Mouse (Mus musculus): ENCODE measurements around the gene Cma2. TPM values are rescaled to one million over a fixed set of nuclear protein-coding genes. Genes with fewer than 3 reads are reported as not detected.
"Not testable (repeated sequence)": the region's sequence is repeated elsewhere in the genome, so short reads cannot be mapped to it uniquely, and the experiment has no call there.

Cma2 gene
- polyA plus RNA-seq, 1 experiment from 2014 or later, result not detected

- no peak for ATAC-seq (ENCODE audit: low FRiP score, low TSS enrichment)
Measured at GRCm38 (mm10) chr14:55940070-55940800, 10.5 kb upstream of the Cma2 start.

GRCm38 (mm10) chr14:55943601-55944000 lies 7.2 kb upstream of the Cma2 start:
- WGBS, result 82% methylated on average over 11 of the region's 11 CpGs
- no peak overlapping the region for H3K4me2 ChIP-seq (replicated peaks; ENCODE audit: low read depth, low read length)
- H3K9me3 ChIP-seq (ENCODE audit: control insufficient read depth, low read length), result no peaks in the 10 kb centered on the region
- no peaks in the 10 kb centered on the region for H3K4me1 ChIP-seq (ENCODE audit: control insufficient read depth, insufficient read depth, low read length)
- H3K4me3 ChIP-seq (ENCODE audit: low read length), result no peak overlapping the region
- H3K9ac ChIP-seq (ENCODE audit: low read depth, low read length), result no peak overlapping the region
- ATAC-seq (ENCODE audit: low FRiP score, low TSS enrichment), result no peak
- H3K27ac ChIP-seq (ENCODE audit: low read depth, low read length), result no peak overlapping the region
- H3K27me3 ChIP-seq (ENCODE audit: control insufficient read depth, insufficient read depth, low read length), result no peaks in the 10 kb centered on the region
- H3K36me3 ChIP-seq (ENCODE audit: control insufficient read depth, insufficient read depth, low read length), result no peaks in the 10 kb centered on the region

More at GRCm38 (mm10) chr14:55940070-55940800, 10.5 kb upstream of the Cma2 start:
- Histone ChIP-seq H3K9ac (ENCODE audit: low read depth, low read length) (no peak overlapping the region), H3K27ac (ENCODE audit: low read depth, low read length) (no peak overlapping the region), H3K4me2 (replicated peaks; ENCODE audit: low read depth, low read length) (no peak overlapping the region), H3K27me3 (ENCODE audit: control insufficient read depth, insufficient read depth, low read length) (no peaks in the 10 kb centered on the region), H3K36me3 (ENCODE audit: control insufficient read depth, insufficient read depth, low read length) (no peaks in the 10 kb centered on the region), H3K4me3 (ENCODE audit: low read length) (no peak overlapping the region), H3K9me3 (ENCODE audit: control insufficient read depth, low read length) (no peaks in the 10 kb centered on the region), H3K4me1 (ENCODE audit: control insufficient read depth, insufficient read depth, low read length) (no peaks in the 10 kb centered on the region)
- 16% methylated on average over 7 of the region's 7 CpGs for WGBS

GRCm38 (mm10) chr14:55944575-55944974 lies 6.2 kb upstream of the Cma2 start, which contains the start of gene Cma1:
Gene Cma1, minus strand, starts transcription at chr14:55944675.
- WGBS, result 76% methylated on average over 4 of the region's 4 CpGs
- no peaks in the 10 kb centered on the region for H3K9me3 ChIP-seq (ENCODE audit: control insufficient read depth, low read length)

GRCm38 (mm10) chr14:55946269-55946969 lies 4.4 kb upstream of the Cma2 start:
- 52% methylated on average over 2 of the region's 2 CpGs for WGBS
- H3K4me3 ChIP-seq (ENCODE audit: low read length), result no peak overlapping the region
- H3K9me3 ChIP-seq (ENCODE audit: control insufficient read depth, low read length), result no peaks in the 10 kb centered on the region
- no peak overlapping the region for H3K27ac ChIP-seq (ENCODE audit: low read depth, low read length)
- H3K4me2 ChIP-seq (replicated peaks; ENCODE audit: low read depth, low read length), result no peak overlapping the region
- no peaks in the 10 kb centered on the region for H3K4me1 ChIP-seq (ENCODE audit: control insufficient read depth, insufficient read depth, low read length)
- H3K27me3 ChIP-seq (ENCODE audit: control insufficient read depth, insufficient read depth, low read length), result no peaks in the 10 kb centered on the region
- H3K36me3 ChIP-seq (ENCODE audit: control insufficient read depth, insufficient read depth, low read length), result no peaks in the 10 kb centered on the region
- ATAC-seq (ENCODE audit: low FRiP score, low TSS enrichment), result no peak
- H3K9ac ChIP-seq (ENCODE audit: low read depth, low read length), result no peak overlapping the region

More at GRCm38 (mm10) chr14:55944575-55944974, 6.2 kb upstream of the Cma2 start, which contains the start of gene Cma1:
- no peaks in the 10 kb centered on the region for H3K36me3 ChIP-seq (ENCODE audit: control insufficient read depth, insufficient read depth, low read length)
- H3K4me1 ChIP-seq (ENCODE audit: control insufficient read depth, insufficient read depth, low read length), result no peaks in the 10 kb centered on the region
- H3K9ac ChIP-seq (ENCODE audit: low read depth, low read length), result no peak within 1 kb of the TSS
- H3K27ac ChIP-seq (ENCODE audit: low read depth, low read length), result no peak within 1 kb of the TSS
- no peak within 1 kb of the TSS for H3K4me2 ChIP-seq (replicated peaks; ENCODE audit: low read depth, low read length)
- no peaks in the 10 kb centered on the region for H3K27me3 ChIP-seq (ENCODE audit: control insufficient read depth, insufficient read depth, low read length)
- ATAC-seq (ENCODE audit: low FRiP score, low TSS enrichment), result no peak
- no peak within 1 kb of the TSS for H3K4me3 ChIP-seq (ENCODE audit: low read length)

GRCm38 (mm10) chr14:55963263-55963662 lies 12.5 kb downstream of the Cma2 start:
- 13% methylated on average over 1 of the region's 1 CpGs for WGBS
- Histone ChIP-seq H3K4me1 (ENCODE audit: control insufficient read depth, insufficient read depth, low read length) (no peaks in the 10 kb centered on the region), H3K9me3 (ENCODE audit: control insufficient read depth, low read length) (no peaks in the 10 kb centered on the region), H3K36me3 (ENCODE audit: control insufficient read depth, insufficient read depth, low read length) (no peaks in the 10 kb centered on the region), H3K4me3 (ENCODE audit: low read length) (no peak overlapping the region), H3K9ac (ENCODE audit: low read depth, low read length) (no peak overlapping the region), H3K27ac (ENCODE audit: low read depth, low read length) (no peak overlapping the region), H3K27me3 (ENCODE audit: control insufficient read depth, insufficient read depth, low read length) (no peaks in the 10 kb centered on the region), H3K4me2 (replicated peaks; ENCODE audit: low read depth, low read length) (no peak overlapping the region)
- ATAC-seq (ENCODE audit: low FRiP score, low TSS enrichment), result no peak

GRCm38 (mm10) chr14:55963900-55964299 lies 13.1 kb downstream of the Cma2 start:
- not testable (repeated sequence) for H3K4me2 ChIP-seq (replicated peaks; ENCODE audit: low read depth, low read length); H3K27ac ChIP-seq (ENCODE audit: low read depth, low read length); H3K9me3 ChIP-seq (ENCODE audit: control insufficient read depth, low read length); H3K9ac ChIP-seq (ENCODE audit: low read depth, low read length); H3K27me3 ChIP-seq (ENCODE audit: control insufficient read depth, insufficient read depth, low read length); ATAC-seq (ENCODE audit: low FRiP score, low TSS enrichment); H3K4me3 ChIP-seq (ENCODE audit: low read length); H3K4me1 ChIP-seq (ENCODE audit: control insufficient read depth, insufficient read depth, low read length); H3K36me3 ChIP-seq (ENCODE audit: control insufficient read depth, insufficient read depth, low read length)
- WGBS, result 50% methylated on average over 2 of the region's 2 CpGs

GRCm38 (mm10) chr14:55987464-55987863 lies 36.7 kb downstream of the Cma2 start:
- not testable (repeated sequence) for H3K27me3 ChIP-seq (ENCODE audit: control insufficient read depth, insufficient read depth, low read length); H3K4me3 ChIP-seq (ENCODE audit: low read length); H3K27ac ChIP-seq (ENCODE audit: low read depth, low read length); H3K4me2 ChIP-seq (replicated peaks; ENCODE audit: low read depth, low read length); ATAC-seq (ENCODE audit: low FRiP score, low TSS enrichment); H3K9me3 ChIP-seq (ENCODE audit: control insufficient read depth, low read length); H3K9ac ChIP-seq (ENCODE audit: low read depth, low read length); H3K36me3 ChIP-seq (ENCODE audit: control insufficient read depth, insufficient read depth, low read length); H3K4me1 ChIP-seq (ENCODE audit: control insufficient read depth, insufficient read depth, low read length)
- WGBS, result 92% methylated on average over 1 of the region's 3 CpGs

GRCm38 (mm10) chr14:56013147-56013546 lies 62.4 kb downstream of the Cma2 start:
- no peak for ATAC-seq (ENCODE audit: low FRiP score, low TSS enrichment)
- H3K36me3 ChIP-seq (ENCODE audit: control insufficient read depth, insufficient read depth, low read length), result no peaks in the 10 kb centered on the region
- 41% methylated on average over 3 of the region's 3 CpGs for WGBS
- no peak overlapping the region for H3K4me2 ChIP-seq (replicated peaks; ENCODE audit: low read depth, low read length)
- H3K9ac ChIP-seq (ENCODE audit: low read depth, low read length), result no peak overlapping the region
- no peaks in the 10 kb centered on the region for H3K4me1 ChIP-seq (ENCODE audit: control insufficient read depth, insufficient read depth, low read length)
- no peaks in the 10 kb centered on the region for H3K9me3 ChIP-seq (ENCODE audit: control insufficient read depth, low read length)
- no peak overlapping the region for H3K27ac ChIP-seq (ENCODE audit: low read depth, low read length)
- no peak overlapping the region for H3K4me3 ChIP-seq (ENCODE audit: low read length)
- H3K27me3 ChIP-seq (ENCODE audit: control insufficient read depth, insufficient read depth, low read length), result no peaks in the 10 kb centered on the region

GRCm38 (mm10) chr14:56013924-56014323 lies 63.1 kb downstream of the Cma2 start:
- H3K9ac ChIP-seq (ENCODE audit: low read depth, low read length), result no peak overlapping the region
- no peaks in the 10 kb centered on the region for H3K4me1 ChIP-seq (ENCODE audit: control insufficient read depth, insufficient read depth, low read length)
- no peak for ATAC-seq (ENCODE audit: low FRiP score, low TSS enrichment)
- H3K36me3 ChIP-seq (ENCODE audit: control insufficient read depth, insufficient read depth, low read length), result no peaks in the 10 kb centered on the region
- no peak overlapping the region for H3K27ac ChIP-seq (ENCODE audit: low read depth, low read length)
- H3K4me2 ChIP-seq (replicated peaks; ENCODE audit: low read depth, low read length), result no peak overlapping the region
- no peaks in the 10 kb centered on the region for H3K9me3 ChIP-seq (ENCODE audit: control insufficient read depth, low read length)
- 89% methylated on average over 2 of the region's 2 CpGs for WGBS
- H3K27me3 ChIP-seq (ENCODE audit: control insufficient read depth, insufficient read depth, low read length), result no peaks in the 10 kb centered on the region
- H3K4me3 ChIP-seq (ENCODE audit: low read length), result no peak overlapping the region

All from kidney, embryonic 14.5 days (tissue).